Mouse (Mus musculus): Measurements from ENCODE around the gene Sft2d2.

DNA sequence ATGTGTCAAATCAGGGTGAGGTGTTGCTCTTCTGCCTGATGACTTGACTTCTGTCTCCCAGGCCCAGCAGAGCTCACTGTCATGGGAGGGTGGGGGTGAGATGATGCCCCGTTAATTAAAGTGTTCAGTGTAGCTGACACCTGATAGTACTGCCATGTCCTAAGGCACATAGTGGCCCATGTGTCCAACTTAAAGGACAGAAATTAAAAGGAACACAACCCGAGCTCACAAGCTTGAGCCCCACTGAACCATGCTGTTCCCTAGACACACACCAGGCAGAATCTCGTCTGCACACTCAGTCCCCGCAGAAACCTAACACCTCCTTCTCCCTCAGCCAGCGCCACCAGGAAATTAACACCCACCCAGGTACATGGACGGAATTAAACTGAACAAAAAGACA is 29.3 kb downstream of the Sft2d2 start:
- no peak for TF ChIP-seq CTCF (IDR thresholded peaks at IDR 0.05; ENCODE audit: low read depth, low read length)
- TF ChIP-seq POLR2A (IDR thresholded peaks at IDR 0.05; ENCODE audit: extremely low read depth, insufficient read depth, low read length) = no peak

Measured in liver, adult 2 months (tissue).